Mouse (Mus musculus) midbrain, embryonic 14.5 days (tissue): ENCODE data around the gene Olfr447. TPM values are rescaled to one million over a fixed set of nuclear protein-coding genes. Genes with fewer than 3 reads are reported as not detected.

Source experiments
- polyA plus RNA-seq: library from polyadenylated mRNA; unstranded; fragments of >200 nt; fragmentation: Nextera tagmentation; extraction: Ambion mirVana; gene quantifications from 2 replicates; pipeline ENCODE4 v1.2.1, GENCODE M21; 2014

Olfr447 gene
- polyA plus RNA-seq, 1 experiment from 2014 or later: not detected

Other genes with a start within 250 kb of the Olfr447 start
- gene Tcaf1, start 198.8 kb upstream of the Olfr447 start, polyA plus RNA-seq: 199 and 236 TPM in 2 replicates
- gene Olfr453, start 169.5 kb upstream of the Olfr447 start, polyA plus RNA-seq: not detected in 2 replicates
- not detected in 2 replicates for gene Olfr38, start 152.5 kb upstream of the Olfr447 start, polyA plus RNA-seq
- not detected in 2 replicates for gene Olfr452, start 123.8 kb upstream of the Olfr447 start, polyA plus RNA-seq
- not detected in 2 replicates for gene Olfr450, start 96.9 kb upstream of the Olfr447 start, polyA plus RNA-seq
- not detected in 2 replicates for gene Olfr449, start 74.5 kb upstream of the Olfr447 start, polyA plus RNA-seq
- not detected in 2 replicates for gene Olfr448, start 18.4 kb upstream of the Olfr447 start, polyA plus RNA-seq
- not detected in 2 replicates for gene Olfr446, start 12.5 kb downstream of the Olfr447 start, polyA plus RNA-seq
- gene Olfr444, start 40.2 kb downstream of the Olfr447 start, polyA plus RNA-seq: not detected in 2 replicates
- gene Olfr441, start 197.5 kb downstream of the Olfr447 start, polyA plus RNA-seq: not detected in 2 replicates
- gene Olfr237-ps1, start 237.7 kb downstream of the Olfr447 start, polyA plus RNA-seq: 0.05 TPM in 1 of 2 replicates, not detected in the other